Mouse (Mus musculus) right cerebral cortex, adult 18-20 months (tissue): ENCODE measurements around the gene Trpc6.

Source experiments
- DNase-seq: peaks from one replicate; pipeline ENCODE4 v3.0.0; 2022; ENCODE audit warnings: mixed read lengths

Trpc6 gene

DNA sequence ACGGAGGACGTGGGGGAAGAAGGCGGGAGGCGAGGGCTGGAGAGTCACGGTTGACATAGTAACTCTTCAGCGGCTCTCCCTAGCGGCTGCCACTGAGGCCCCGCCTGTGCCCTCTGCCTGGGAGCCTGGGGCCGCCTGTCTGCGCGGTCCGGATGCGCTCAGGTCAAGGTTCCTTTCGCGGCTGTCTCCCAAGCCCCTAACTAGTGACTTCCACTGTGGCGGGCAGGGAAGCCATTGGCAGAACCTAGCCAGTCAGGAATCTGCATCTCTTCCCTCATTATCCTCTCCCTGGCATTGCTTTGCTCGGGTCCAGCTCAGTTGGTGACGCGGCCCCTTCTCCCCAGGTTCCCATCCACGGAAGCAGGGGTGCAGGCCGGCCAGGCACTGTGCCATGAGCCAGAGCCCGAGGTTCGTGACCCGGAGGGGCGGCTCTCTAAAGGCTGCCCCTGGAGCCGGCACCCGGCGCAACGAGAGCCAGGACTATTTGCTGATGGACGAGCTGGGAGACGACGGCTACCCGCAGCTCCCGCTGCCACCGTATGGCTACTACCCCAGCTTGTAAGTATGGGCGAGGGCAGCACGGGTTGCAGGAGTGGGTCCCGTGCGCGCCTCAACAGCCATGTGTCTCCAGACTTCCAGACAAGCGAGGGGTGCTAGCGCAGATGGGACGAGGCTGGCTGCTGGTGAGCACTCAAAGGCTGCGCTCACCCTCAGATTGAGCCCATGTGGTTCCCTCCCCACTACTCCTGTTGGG lies at the start of gene Trpc6:
Gene Trpc6 (plus strand): TSS at position 102 of the 754 bp plus-strand sequence.
- DNase-seq, result peak; percentile 15

DNA sequence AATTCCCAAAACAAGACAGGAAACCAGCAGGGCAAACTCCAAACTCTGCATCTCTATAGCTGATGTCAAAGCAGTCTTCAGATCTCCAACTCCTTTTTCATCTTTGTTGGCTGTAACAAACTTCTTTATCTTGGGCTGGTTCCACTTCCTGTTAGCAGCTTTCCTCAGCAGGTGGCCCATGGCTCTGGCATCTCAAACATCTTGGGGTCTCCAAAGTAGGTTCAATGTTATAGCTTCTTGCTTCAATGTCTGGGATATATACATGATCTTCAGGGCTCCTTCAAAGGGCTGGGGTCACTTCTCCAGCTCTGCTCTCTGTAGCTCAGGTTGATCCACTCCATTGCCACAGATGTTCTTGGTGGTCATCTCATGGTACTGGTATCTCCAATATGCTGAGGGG lies 23.0 kb upstream of the Trpc6 start:
- DNase-seq, result no peak

DNA sequence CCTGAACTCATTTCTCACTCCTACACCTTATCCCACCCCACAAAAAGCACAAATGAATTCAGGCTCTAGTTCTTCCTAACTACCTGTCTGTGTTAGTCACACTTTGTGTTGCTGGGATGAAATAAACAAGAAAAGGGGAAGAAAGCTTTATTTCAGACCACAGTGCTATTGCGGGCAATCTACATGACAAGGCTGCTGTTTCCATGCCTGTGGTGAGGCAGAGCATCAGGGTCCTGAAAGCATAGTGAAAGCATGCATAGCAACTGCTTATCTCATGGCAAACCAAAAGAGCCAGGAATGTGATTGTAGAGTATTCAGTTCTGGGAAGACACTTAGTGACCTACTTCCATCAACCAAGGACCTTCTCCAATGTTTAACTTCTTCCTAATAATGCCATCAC lies 10.3 kb upstream of the Trpc6 start:
- no peak for DNase-seq

DNA sequence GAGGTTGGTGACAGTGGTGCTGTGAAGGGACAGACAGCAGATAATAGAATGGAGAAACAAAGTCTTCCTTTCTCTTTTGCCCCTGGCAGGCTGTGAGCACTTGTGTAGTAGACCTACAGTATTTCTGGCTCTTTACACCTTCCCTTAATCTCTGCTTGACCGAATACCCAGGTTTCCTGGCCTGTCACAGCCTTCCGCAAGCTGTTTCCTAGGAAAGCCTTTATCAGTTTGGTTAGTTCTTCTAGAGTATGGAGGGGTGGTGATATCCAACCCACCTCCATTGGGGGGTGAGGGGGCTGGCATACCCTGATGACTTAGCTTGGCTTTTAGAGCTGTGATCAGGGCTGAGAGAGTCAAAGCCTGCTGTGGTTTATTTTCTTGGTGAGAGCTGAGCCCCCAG lies 1.3 kb downstream of the Trpc6 start:
- no peak for DNase-seq

DNA sequence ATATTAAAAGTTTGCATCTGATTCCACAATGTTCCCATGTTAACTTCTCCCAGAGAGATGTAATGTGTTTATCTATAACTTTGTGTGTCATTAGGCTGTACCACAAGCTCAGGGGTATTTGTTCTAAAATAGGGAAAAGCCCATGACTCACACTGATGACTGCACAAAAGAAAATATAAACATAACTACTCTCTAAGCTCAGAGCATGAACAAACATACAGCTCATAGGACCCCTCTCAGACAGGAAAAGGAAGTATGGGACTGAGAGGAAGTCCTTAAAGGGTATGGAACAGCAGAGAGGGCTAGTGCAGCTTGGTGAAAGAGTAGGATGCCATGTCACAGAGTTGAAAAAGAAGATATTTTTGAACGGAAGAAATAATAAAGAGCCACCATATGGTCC lies 14.6 kb downstream of the Trpc6 start:
- DNase-seq, result no peak

DNA sequence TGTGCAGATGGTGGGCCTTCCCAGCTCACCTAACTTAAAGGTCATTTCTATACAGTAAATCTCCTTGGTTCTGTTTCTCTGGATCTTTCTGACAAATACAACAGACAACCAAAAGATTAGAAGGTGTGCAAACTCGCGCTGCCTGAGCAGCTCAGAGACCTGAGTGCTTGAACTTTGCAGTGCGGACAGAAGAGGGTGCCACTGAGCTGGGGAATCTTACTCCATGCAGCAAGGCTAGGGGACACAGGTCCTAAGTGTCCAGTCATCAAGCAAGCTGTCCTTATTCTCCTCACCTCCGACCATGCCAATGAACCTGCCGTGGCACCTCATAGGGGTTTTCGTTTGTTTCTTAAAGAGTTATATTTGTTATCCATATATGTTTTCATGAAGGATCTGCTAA lies 48.7 kb downstream of the Trpc6 start:
- no peak for DNase-seq

DNA sequence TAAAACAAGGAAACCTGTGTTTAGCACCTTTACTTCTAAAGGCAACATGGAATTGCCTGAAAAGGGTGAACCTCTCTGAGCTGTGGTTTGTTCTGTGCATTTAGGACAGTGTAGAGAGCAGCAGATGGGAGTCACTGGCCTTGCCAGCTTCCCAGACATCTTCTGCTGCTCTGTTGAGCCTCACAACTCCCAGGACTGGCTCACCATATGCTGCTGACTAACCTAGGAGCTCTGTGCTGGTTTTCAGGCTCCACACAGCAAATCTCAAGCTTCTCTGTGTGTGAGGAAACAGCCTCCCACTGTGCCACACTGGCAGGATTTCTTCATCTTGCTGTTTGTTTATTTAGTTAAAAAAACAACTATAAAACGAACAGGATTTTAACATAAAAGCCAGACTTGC lies 53.1 kb downstream of the Trpc6 start:
- DNase-seq, result peak; percentile 39

DNA sequence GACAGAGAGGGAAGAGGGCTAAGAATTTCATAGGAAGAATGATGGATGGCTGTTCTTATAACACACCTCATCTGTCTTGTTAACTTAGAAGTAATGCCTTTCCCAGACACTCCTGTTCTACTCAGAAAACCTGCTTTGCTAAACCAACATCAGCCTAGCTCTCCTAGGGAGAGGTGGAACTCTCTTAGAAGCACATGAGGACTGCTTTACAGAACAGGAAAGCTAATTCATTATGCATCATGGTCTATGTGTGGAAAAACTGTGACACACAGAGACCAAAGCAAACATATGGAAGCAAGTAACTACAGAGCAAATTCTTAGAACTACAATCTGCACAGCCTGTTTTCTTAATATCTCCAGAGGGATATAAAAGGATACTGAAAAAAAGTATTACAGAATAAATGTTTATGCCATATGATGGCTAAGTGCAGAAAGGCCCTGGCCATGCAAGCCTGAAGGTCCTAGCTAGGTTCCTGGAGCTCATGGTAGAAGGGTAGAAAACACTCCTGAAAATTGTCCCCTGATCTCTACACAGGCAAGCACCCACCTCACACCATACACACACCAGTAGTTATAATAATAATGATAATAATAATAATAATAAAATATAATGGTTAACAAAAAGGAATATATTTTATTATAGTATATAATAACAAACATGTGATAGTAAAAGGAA lies 63.0 kb downstream of the Trpc6 start:
- DNase-seq, result no peak

DNA sequence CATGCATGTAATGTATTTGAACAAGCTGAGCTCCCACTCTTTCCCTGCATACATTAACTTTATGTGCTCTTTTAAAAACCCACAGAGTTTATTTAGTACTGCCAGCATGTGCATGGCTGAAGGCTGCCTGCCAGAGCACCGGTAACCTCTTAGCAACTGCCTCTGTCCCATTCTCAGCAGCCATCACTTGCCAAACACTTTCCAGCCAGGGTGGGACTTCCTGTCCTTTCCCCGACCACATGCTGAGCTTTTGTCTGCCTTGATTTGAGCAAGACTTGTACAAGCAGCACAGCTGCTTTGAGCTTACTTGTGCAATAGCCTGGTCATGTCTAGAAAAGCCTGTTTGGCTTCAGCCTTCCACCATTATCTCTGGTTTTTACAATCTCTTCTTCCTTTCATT lies 90.4 kb downstream of the Trpc6 start:
- no peak for DNase-seq

DNA sequence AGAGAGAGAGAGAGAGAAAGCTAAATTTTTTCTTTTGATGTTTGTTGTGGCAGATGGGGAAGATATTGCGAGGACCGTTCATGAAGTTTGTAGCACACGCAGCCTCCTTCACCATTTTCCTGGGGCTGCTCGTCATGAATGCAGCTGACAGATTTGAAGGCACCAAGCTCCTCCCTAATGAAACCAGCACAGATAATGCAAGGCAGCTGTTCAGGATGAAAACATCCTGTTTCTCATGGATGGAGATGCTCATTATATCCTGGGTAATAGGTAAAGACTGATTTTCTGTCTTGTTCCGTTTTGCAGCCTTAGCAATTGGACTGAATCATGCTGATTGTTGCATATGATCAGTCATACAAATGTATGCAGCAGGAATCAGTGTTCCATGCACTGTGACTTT lies 99.5 kb downstream of the Trpc6 start:
- no peak for DNase-seq

DNA sequence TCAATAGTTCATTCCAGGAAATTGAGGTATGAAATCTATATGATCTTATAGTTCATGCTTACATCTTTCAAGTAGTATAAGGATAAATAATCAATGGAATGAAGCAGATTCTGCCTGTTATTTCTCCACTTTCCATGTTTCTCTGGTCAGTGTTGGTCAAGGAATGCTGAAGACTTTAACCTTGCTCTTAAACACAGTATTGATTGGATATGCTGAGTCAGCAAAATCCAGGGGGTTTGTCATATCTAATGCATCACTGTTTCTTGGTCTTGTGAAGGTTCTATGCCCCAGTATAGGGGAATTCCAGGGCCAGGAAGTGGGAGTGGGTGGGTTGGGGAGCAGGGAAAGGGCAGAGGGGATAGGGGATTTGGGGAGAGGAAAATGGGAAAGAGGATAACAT lies 111.4 kb downstream of the Trpc6 start:
- DNase-seq, result no peak

DNA sequence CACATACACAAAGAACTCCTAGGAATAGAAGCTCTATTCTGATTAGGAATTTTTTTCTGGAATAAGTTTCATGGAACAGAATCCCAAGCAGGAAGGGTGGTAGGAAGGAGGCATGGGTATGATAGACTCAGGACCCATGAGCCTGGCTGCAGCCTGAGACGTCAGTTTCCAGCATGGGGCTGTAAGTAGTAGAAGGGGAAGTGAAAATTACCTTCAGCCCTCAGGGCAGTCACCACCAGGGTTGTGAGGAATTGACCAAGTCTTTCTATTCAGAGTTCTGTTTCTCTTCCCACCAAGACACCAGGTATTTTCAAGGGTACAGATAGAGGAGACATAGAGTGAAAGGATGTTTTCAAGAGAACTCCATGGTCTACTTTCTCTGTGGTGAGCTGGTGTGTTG lies 129.0 kb downstream of the Trpc6 start:
- no peak for DNase-seq

DNA sequence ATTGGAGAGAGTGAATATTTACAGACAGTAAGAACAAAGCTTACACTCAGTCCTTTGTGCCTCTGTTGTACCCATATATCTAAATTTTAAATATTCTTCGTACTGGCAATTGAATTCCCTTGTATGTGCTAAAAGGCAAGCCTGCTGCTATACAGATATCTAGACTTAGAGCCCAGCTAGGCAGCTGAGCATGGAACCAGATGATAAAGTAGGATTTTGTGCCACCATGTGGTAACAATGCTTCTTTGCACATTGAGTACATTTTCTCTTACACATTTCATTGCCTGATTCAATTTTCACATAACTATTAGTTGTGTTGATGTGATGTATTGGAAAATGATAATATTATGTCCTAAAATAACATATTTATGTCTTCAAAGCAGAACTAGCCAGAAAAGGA lies 132.7 kb downstream of the Trpc6 start:
- DNase-seq, result peak; percentile 8

DNA sequence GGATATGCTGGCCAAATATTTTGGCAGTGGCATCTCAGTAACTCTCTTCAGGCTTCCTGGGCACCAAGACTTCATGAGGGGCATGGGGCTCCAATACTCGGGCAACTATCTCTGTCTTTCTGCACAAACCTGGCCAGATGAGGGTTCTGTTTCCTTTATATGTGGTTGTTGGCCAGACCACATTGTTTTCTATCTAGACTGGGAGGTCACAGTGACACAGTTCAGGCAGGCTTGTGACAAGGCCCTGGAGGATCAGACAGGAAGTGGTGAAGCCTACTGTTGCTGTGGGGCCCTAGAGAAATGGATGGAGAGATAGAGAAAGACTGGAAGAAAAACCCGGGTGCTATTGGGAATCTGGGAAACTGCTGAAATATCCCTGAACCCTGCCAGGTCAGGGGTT lies 149.2 kb downstream of the Trpc6 start:
- DNase-seq, result no peak

DNA sequence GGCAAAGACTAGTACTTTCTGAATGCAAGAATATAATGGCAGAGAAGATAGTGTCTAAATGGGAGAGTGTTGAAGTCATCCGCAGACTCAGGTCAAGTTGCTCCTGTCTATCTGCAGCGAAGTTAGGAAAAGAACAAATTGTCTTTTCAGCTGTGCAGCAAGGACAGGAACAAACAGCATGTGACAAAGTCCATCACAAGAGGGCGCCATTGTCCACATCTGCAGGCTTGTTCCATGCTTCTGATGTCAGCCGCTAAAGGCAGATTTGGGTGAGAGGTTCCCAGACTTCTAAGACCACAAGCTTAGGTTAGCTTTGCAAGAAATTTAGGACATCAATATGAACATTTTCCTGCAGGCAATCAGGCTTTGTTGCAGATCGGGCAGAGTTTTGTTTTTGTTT lies 156.7 kb downstream of the Trpc6 start:
- peak; percentile 81 for DNase-seq

DNA sequence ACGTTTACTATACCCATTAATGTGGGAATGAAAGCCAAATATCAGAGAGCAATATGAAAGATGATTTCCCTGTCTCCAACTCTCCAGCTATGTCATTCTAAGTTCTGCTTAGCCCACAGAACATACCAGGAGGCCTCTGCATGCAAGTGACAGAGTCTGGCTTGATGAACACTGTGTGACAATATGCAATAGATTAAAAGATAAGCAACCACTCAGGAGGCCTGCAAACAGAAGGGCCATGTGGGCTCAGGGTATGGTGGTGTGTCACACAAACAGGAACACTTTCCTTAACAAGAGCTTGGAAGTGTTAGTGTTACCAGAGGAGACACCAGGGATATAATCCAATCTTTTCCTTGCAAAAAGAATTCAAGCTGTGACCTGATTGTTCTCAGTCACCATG lies 159.6 kb downstream of the Trpc6 start:
- no peak for DNase-seq

DNA sequence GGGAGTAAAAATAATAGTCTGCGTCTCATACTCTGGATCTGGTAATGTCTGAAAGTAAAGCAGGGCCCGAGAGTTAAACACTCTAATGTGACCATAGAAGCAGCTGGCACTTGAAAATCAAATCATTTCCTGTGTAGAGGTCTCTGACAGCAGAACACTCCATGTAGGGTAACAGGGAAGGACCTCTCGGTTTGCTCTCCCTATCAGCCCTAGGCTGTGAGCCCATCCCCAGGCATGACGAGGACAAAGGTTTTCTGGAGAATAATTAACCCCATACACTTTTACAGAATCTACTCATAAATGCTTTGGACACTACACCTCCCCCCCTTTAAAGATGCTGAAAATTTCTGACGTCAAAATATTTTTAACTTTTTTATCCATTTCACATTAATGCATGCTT lies 160.0 kb downstream of the Trpc6 start:
- no peak for DNase-seq

DNA sequence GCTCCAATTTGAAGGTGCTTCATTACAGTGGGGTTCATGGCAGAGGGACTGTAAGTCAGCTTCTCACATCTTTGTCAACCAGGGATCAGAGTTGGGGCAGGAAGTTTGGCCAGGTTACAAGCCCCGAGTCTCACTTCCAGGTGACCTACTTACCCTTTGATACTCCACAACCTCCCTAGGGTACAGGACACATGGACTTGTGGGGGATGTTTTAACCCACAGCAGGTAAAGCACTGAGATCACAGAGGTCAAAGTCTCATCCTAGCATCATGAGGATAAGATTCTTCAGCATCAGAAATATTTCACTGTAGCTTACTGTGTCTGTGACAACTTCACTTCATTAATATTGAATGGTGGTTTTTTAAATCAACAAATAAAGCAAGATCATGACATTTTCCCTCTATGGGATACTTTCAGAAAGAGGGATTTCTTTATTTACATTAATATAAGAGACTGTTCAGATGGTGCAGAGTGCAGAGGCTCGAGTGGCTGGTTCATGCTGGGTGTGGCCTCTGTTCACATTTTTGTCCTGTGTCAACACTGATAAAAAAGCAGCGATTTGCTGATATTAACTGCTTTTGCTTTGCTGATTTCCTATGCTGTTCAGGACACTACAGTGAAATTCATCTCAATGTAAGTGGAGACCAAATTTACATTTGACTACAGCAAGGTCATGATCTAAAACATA lies 166.3 kb downstream of the Trpc6 start:
- DNase-seq, result no peak

DNA sequence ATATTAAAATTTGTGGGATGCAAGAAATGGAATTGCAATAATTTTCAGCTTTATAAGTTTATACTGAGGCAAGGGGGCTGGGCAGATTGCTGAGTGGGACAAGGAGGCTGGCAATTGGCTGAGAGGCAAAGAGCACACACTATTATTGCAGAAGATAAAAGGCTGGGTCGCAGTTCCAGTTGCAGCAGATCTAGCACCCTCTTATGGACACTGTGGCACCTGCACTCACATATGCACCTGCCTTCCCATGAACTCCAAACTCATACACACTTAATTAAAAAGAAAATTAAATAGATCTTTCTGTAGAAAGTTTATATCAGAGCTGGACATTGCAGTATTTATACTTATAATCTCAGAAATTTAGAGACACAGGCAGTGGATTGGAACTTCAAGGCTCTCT lies 175.1 kb downstream of the Trpc6 start:
- no peak for DNase-seq

DNA sequence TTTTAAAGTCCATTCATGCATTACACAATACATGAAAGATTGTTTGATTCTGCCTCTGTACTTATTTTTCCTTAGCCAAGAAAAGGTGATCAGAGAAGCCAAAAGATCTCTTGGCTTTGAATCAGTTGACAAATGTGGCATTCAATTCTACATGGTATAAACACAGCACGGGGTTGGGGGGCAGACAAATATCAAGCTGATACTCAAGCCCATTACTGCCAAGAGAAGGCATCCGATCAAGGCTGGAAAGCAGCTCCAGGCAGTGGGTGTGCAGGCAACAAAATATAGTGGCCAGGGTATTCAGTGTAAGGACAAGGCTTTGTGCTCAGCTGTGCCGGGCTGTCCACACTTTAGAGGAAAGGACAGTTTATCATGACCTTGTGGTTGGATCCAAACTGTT lies 185.1 kb downstream of the Trpc6 start:
- no peak for DNase-seq
